Mouse (Mus musculus) liver, embryonic 18 days (tissue): ENCODE data around the gene Hmgb2. TPM values are rescaled to one million over a fixed set of nuclear protein-coding genes. Genes with fewer than 3 reads are reported as not detected.

Source experiments
- polyA plus RNA-seq: library from polyadenylated mRNA; depleted of rRNA; stranded (reverse); fragments of >200 nt; gene quantifications from 2 replicates; pipeline ENCODE4 v1.2.3, GENCODE M21; 2012; rRNA removed

Gene Hmgb2
- polyA plus RNA-seq: 124 and 132 TPM in 2 replicates

DNA sequence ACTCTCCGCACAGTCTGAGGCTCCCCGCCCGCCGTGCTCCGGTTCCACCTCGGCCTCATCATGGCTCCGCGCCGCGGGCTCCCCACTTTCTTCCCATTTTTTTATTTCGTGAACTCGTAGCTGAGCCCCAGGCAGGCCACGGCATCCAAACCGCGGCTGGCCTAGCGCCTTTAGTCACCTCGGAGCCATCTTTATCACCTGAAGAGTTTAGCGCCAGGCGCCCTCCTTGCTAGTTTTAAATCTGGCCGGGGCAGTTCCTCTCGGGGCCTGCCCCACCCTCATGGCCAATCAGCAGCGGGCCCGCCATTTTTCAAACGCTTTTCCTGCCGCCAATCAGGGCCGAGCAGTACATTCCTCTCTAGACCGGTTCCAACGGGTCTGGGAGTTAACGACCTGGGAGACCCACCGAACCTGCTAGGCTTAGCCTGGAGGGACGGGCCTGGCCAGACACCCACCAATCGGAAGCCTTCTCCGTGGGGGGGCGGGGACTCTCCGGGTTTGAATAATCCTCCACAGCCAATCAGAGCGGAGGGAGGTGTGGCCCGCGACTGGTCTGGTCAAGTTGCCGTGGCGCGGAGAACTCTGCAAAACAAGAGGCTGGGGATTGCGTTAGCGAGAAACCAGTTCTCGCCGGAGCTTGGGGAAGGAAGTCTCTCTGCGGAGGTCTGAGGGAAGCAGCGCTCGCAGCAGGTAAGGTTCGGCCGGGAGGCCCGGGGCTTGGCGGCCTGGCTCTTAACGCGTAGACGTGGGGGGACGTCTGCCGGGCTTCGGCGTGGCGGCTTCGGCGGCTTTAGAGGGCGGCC, at the start of gene Hmgb2:
Hmgb2 (plus strand) TSS at position 592 of the 803 bp plus-strand sequence.

DNA sequence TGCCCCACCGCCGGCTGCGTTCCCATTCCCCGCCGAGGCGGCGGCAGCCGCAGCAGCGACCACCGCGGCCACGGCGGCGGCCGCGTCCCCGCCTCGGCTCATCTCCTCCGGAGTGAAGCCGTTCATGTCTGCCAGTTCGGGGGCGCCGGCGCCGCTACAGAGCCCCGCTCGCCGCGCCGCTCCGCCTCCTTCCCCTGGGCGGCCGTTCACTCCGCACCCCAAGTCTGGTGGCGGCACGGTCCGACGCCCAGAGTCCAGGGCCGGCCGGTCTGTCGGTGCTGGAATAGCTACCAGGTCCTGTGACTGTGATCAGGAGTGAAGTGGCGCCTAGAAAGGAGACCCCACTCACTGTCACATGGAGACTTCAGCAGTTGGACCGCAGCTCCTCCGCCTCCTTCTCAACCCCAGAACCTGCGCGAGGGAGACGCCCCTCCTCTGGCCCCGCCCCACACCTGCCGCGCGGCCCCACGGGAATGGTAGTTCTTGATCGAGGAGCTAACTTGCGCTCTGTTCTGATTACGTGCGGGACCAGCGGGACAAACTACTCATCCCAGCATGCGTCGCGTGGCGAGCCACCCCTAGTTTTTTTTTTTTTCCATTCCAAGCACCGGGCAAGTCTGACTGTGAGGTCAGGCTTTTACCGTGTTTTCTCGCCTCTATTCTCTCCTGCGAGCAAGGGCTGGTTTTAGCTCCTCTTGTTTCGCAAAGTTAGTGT, 24.1 kb upstream of the Hmgb2 start, which contains the start of gene Sap30:
Sap30 (minus strand) TSS at position 420 of the 715 bp plus-strand sequence.

Other genes with a start within 250 kb of the Hmgb2 start
- gene Hand2, start 190.9 kb upstream of the Hmgb2 start, polyA plus RNA-seq: 2.3 and 2.8 TPM in 2 replicates
- gene Scrg1, start 56.0 kb upstream of the Hmgb2 start, polyA plus RNA-seq: 1.8 and 2.8 TPM in 2 replicates
- gene Sap30, start 24.0 kb upstream of the Hmgb2 start, polyA plus RNA-seq: 10.7 and 11.1 TPM in 2 replicates
- gene Galnt7, start 141.1 kb downstream of the Hmgb2 start, polyA plus RNA-seq: 2.2 and 2.9 TPM in 2 replicates